Mouse (Mus musculus) urinary bladder, adult 2 months (tissue): ENCODE results near the gene Sumf1. TPM values are rescaled to one million over a fixed set of nuclear protein-coding genes. Genes with fewer than 3 reads are reported as not detected.

ENCODE experiments used
- DNase-seq: peaks from one replicate; pipeline ENCODE4 v3.0.0; 2022; ENCODE audit warnings: low spot score
- polyA plus RNA-seq: library from polyadenylated mRNA; depleted of rRNA; stranded (reverse); fragments of >200 nt; gene quantifications from 2 replicates; pipeline ENCODE4 v1.2.3, GENCODE M21; 2012

Gene Sumf1
- polyA plus RNA-seq, 1 experiment, result 28.7 TPM

- no peak for DNase-seq
These were observed 21.7 kb upstream of the Sumf1 start for GRCm38 (mm10) chr6:108206914-108207566.

GRCm38 (mm10) chr6:108206145-108206544 is 20.8 kb upstream of the Sumf1 start:
- DNase-seq, result no peak

- DNase-seq, result no peak
These were observed 18.9 kb upstream of the Sumf1 start for GRCm38 (mm10) chr6:108204322-108204721.

GRCm38 (mm10) chr6:108198286-108198685 is 12.9 kb upstream of the Sumf1 start:
- DNase-seq, result no peak

GRCm38 (mm10) chr6:108197117-108197516 is 11.7 kb upstream of the Sumf1 start:
- DNase-seq, result no peak

GRCm38 (mm10) chr6:108196665-108197064 is 11.3 kb upstream of the Sumf1 start:
- DNase-seq, result no peak

GRCm38 (mm10) chr6:108192632-108193031 is 7.2 kb upstream of the Sumf1 start:
- no peak for DNase-seq

- no peak for DNase-seq
These were observed 5.3 kb upstream of the Sumf1 start for GRCm38 (mm10) chr6:108190690-108191089.

- DNase-seq, result no peak
These were observed 265 bp upstream of the Sumf1 start for GRCm38 (mm10) chr6:108185685-108186009.

- no peak for DNase-seq
These were observed 6.3 kb downstream of the Sumf1 start for GRCm38 (mm10) chr6:108179087-108179486.

GRCm38 (mm10) chr6:108174181-108174580 is 11.2 kb downstream of the Sumf1 start:
- no peak for DNase-seq

GRCm38 (mm10) chr6:108172219-108172618 is 13.2 kb downstream of the Sumf1 start:
- DNase-seq, result no peak

GRCm38 (mm10) chr6:108169466-108169865 is 15.9 kb downstream of the Sumf1 start:
- DNase-seq, result no peak

- DNase-seq, result no peak
These were observed 16.7 kb downstream of the Sumf1 start for GRCm38 (mm10) chr6:108168723-108169122.

GRCm38 (mm10) chr6:108167946-108168680 is 17.3 kb downstream of the Sumf1 start:
- DNase-seq, result no peak

GRCm38 (mm10) chr6:108165598-108165997 is 19.8 kb downstream of the Sumf1 start:
- DNase-seq, result no peak

- DNase-seq, result no peak
These were observed 20.4 kb downstream of the Sumf1 start for GRCm38 (mm10) chr6:108164935-108165334.

GRCm38 (mm10) chr6:108160608-108161007 is 24.8 kb downstream of the Sumf1 start:
- no peak for DNase-seq

GRCm38 (mm10) chr6:108156881-108157280 is 28.5 kb downstream of the Sumf1 start:
- no peak for DNase-seq

GRCm38 (mm10) chr6:108154243-108154642 is 31.1 kb downstream of the Sumf1 start:
- no peak for DNase-seq

- no peak for DNase-seq
These were observed 32.6 kb downstream of the Sumf1 start for GRCm38 (mm10) chr6:108152661-108153269.

- DNase-seq, result no peak
These were observed 33.3 kb downstream of the Sumf1 start for GRCm38 (mm10) chr6:108152081-108152480.

- no peak for DNase-seq
These were observed 36.1 kb downstream of the Sumf1 start for GRCm38 (mm10) chr6:108149235-108149634.
